Mouse (Mus musculus) hindbrain, embryonic 14.5 days (tissue): ENCODE results near the gene Tmem98. TPM values are rescaled to one million over a fixed set of nuclear protein-coding genes. Genes with fewer than 3 reads are reported as not detected.
A peak's percentile ranks its signal among the peaks of the same experiment; 100 is the strongest.

Experiments
- ATAC-seq: fragments of 200-750 bp; cut with Nextera tagmentation; 2 replicates; pipeline ENCODE4 v1.8.0; 2017; ENCODE audit warnings: moderate number of reproducible peaks, mild to moderate bottlenecking, moderate TSS enrichment, moderate library complexity; ENCODE audit not compliant: low FRiP score
- DNase-seq: peaks from one replicate; pipeline ENCODE4 v3.0.0-alpha.2; 2015; ENCODE audit warnings: low spot score
- H3K27ac ChIP-seq: fragments of 300-500 bp; sonication (generic); 2 replicates; pipeline ENCODE4 v1.5.1; 2014; ENCODE audit warnings: mild to moderate bottlenecking, moderate library complexity
- H3K27me3 ChIP-seq: fragments of 300-500 bp; sonication (generic); 2 replicates; pipeline ENCODE4 v1.6.1; 2014; ENCODE audit warnings: mild to moderate bottlenecking, low read length, mixed read lengths; ENCODE audit not compliant: control insufficient read depth, insufficient read depth
- H3K36me3 ChIP-seq: fragments of 300-500 bp; sonication (generic); replicated peaks from 2 replicates; pipeline ENCODE4 v1.6.1; 2014; ENCODE audit not compliant: control insufficient read depth, insufficient read depth
- H3K4me1 ChIP-seq: fragments of 300-500 bp; sonication (generic); replicated peaks from 2 replicates; pipeline ENCODE4 v1.6.1; 2014; ENCODE audit warnings: antibody characterized with exemption, low read length, mixed read lengths; ENCODE audit not compliant: control insufficient read depth, insufficient read depth
- H3K4me2 ChIP-seq: fragments of 300-500 bp; sonication (generic); replicated peaks from 2 replicates; pipeline ENCODE4 v1.6.1; 2014; ENCODE audit warnings: mild to moderate bottlenecking, moderate library complexity
- H3K4me3 ChIP-seq: fragments of 300-500 bp; sonication (generic); replicated peaks from 2 replicates; pipeline ENCODE4 v1.5.1; 2014; ENCODE audit warnings: mild to moderate bottlenecking, low read length
- H3K9ac ChIP-seq: fragments of 300-500 bp; sonication (generic); 2 replicates; pipeline ENCODE4 v1.6.1; 2014
- H3K9me3 ChIP-seq: fragments of 300-500 bp; sonication (generic); 2 replicates; pipeline ENCODE4 v1.6.1; 2016; ENCODE audit warnings: low read length; ENCODE audit not compliant: control insufficient read depth
- WGBS: fragments of 180-500 bp; shearing (Covaris S2); extraction: QIAGEN DNeasy Blood & Tissue Kit; methylation state at CpG from one replicate; pipeline ENCODE4 v1.1.7; 2014; 5-methylcytosine and 5-hydroxymethylcytosine counted together
- polyA plus RNA-seq: library from polyadenylated mRNA; unstranded; fragments of >200 nt; fragmentation: Nextera tagmentation; extraction: Ambion mirVana; gene quantifications from 2 replicates; pipeline ENCODE4 v1.2.1, GENCODE M21; 2014

Tmem98 gene
- polyA plus RNA-seq, 1 experiment from 2014 or later, result 21.9 TPM

DNA sequence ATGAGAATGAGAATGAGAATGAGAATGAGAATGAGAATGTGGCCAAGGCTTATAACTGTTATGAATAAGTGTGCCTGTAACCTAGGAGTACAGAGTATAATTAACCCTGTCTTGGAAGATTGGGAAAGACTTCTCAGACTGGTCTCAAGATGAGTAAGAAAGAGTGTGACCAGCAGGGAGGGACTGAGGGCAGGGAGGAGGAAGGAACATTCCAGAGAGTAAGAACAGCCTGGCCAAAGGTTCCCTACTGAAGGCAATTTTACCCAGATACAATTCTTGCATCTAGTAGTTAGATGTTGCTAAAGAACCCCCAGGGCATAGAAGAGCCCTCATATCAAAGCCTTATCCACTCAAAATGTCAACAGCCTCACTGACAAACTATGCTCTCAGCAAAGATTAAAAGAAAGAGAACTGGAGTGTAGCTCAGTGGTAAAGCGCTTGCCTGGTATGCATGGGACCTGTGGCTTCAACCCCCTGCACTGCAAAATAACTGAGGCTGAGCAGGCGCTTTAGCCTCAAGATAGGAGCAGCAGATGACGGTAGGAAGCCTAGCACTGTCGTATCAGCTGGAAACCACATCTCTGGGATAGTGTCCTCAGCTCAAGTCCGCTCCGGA is 37.3 kb upstream of the Tmem98 start:
- no peak overlapping the region for H3K4me3 ChIP-seq
- H3K27me3 ChIP-seq, result no peaks in the 10 kb centered on the region
- no peaks in the 10 kb centered on the region for H3K9me3 ChIP-seq
- WGBS, result 83% methylated on average over 6 of the region's 6 CpGs
- no peak overlapping the region for H3K9ac ChIP-seq
- ATAC-seq, result no peak
- H3K4me1 ChIP-seq, result no peaks in the 10 kb centered on the region
- no peak overlapping the region for H3K27ac ChIP-seq
- no peak for DNase-seq
- H3K36me3 ChIP-seq, result no peaks in the 10 kb centered on the region
- no peak overlapping the region for H3K4me2 ChIP-seq

DNA sequence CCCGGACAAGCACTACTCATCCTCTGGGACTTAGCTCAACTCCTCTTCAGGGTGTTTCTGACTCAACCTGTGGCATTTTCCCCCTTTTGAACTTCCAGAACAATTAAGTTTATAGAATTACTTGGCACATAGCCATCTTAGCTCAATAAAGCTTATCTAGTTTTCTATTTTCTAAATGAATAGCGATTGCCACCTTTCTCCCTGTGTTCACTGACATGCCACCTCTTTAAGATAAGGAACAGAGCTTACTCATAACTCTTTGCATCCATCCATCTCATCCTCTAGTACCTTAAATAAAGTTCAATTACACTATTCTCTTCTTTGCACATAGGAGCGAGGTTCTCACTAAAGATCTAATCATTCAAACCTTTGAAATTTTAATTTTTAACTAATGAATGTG is 34.4 kb upstream of the Tmem98 start:
- Histone ChIP-seq H3K27ac (no peak overlapping the region), H3K4me3 (no peak overlapping the region), H3K27me3 (peaks cover 14% of the 10 kb centered on the region; the same call in 1 of the 2 replicates), H3K4me2 (no peak overlapping the region), H3K9me3 (no peaks in the 10 kb centered on the region), H3K4me1 (0 out of 2 replicates have a peak, but pooled peaks cover 4% of the 10 kb centered on the region), H3K9ac (no peak overlapping the region), H3K36me3 (no peaks in the 10 kb centered on the region)
- 90% methylated on average over 3 of the region's 3 CpGs for WGBS
- ATAC-seq (no peak), DNase-seq (no peak)

DNA sequence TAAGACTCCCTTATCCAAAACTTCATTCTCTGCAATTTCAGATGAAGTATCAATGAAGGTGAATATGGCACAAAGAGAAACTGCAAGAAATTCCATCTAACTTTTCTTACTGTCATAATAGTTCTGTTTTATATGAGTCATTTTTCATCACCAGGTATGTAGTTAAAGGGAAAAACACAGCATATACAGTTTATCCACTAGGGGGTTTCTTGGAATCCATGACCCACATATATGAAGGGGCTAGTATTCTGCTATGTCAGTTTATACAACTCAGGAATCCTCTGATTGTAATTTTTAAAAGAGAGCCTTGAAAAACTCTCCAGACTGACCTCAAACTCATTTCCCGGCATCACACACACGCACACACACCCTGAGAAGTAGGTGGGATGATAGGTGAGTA is 32.3 kb upstream of the Tmem98 start:
- no peak overlapping the region for H3K9ac ChIP-seq
- DNase-seq, result no peak
- no peak for ATAC-seq
- H3K27me3 ChIP-seq, result peaks cover 14% of the 10 kb centered on the region; the same call in 1 of the 2 replicates
- H3K9me3 ChIP-seq, result no peaks in the 10 kb centered on the region
- no peak overlapping the region for H3K4me3 ChIP-seq
- 0 out of 2 replicates have a peak, but pooled peaks cover 4% of the 10 kb centered on the region for H3K4me1 ChIP-seq
- no peak overlapping the region for H3K4me2 ChIP-seq
- WGBS, result 97% methylated on average over 2 of the region's 2 CpGs
- H3K36me3 ChIP-seq, result no peaks in the 10 kb centered on the region
- no peak overlapping the region for H3K27ac ChIP-seq

DNA sequence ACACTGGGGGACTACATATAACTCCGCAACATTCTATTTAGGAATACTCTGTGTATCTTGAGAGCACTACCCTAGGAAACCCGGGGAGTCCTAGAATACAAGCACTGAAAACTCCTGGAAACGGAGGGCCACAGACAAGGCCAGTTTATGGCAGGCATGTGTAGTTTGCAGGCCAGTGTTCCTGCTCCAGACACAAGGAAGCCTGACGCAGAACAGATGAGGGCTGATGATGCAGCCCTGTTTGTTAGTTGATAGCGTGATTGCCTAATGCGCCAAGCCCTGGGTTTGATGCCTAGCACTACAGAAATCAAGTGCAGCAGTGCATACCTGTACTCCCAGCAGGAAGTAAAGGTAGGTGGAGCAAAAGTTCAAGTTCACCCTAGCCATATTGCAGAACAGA is 31.8 kb upstream of the Tmem98 start:
- no peak overlapping the region for H3K4me2 ChIP-seq
- DNase-seq (no peak), ATAC-seq (no peak)
- no peaks in the 10 kb centered on the region for H3K9me3 ChIP-seq
- H3K4me3 ChIP-seq, result no peak overlapping the region
- H3K36me3 ChIP-seq, result no peaks in the 10 kb centered on the region
- H3K9ac ChIP-seq, result no peak overlapping the region
- peaks cover 14% of the 10 kb centered on the region; the same call in 1 of the 2 replicates for H3K27me3 ChIP-seq
- H3K4me1 ChIP-seq, result 0 out of 2 replicates have a peak, but pooled peaks cover 4% of the 10 kb centered on the region
- no peak overlapping the region for H3K27ac ChIP-seq
- WGBS, result 80% methylated on average over 6 of the region's 6 CpGs

DNA sequence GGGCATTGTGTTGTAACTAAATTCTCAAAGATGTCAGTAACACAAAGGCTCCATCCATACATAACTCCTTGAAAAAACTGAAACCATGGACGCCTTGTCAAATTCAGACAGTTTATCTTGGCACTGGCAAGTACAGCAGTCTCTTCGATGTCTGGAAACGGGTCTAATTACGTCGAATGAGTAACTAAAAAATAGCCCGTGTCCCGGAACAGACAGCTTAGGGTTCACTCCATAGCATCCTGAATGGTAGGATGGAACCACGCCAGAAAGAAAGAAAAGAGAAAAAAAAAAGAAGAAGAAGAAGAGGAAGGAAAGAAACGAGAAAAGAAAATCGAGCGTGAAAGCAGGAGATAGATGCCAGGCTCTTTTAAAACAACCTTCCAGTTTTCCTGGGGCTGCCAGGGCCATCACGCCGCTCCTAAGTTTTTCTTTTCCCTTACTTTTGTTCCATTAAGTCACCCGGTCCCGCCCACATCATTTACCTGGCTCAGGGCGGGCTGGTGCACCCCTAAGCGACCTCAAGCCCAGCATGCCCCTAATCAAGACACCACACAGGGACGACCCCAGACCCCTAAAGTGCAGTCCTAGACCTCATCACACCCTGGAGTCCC is 31.0 kb upstream of the Tmem98 start:
- Histone ChIP-seq H3K4me1 (0 out of 2 replicates have a peak, but pooled peaks cover 4% of the 10 kb centered on the region), H3K27ac (no peak overlapping the region), H3K9ac (peak overlapping the region; percentile 70), H3K4me2 (peak overlapping the region; percentile 88), H3K36me3 (no peaks in the 10 kb centered on the region), H3K27me3 (peaks cover 14% of the 10 kb centered on the region; the same call in 1 of the 2 replicates), H3K9me3 (no peaks in the 10 kb centered on the region), H3K4me3 (peak overlapping the region; percentile 77)
- 4% methylated on average over 18 of the region's 18 CpGs for WGBS
- DNase-seq, result no peak
- no peak for ATAC-seq

DNA sequence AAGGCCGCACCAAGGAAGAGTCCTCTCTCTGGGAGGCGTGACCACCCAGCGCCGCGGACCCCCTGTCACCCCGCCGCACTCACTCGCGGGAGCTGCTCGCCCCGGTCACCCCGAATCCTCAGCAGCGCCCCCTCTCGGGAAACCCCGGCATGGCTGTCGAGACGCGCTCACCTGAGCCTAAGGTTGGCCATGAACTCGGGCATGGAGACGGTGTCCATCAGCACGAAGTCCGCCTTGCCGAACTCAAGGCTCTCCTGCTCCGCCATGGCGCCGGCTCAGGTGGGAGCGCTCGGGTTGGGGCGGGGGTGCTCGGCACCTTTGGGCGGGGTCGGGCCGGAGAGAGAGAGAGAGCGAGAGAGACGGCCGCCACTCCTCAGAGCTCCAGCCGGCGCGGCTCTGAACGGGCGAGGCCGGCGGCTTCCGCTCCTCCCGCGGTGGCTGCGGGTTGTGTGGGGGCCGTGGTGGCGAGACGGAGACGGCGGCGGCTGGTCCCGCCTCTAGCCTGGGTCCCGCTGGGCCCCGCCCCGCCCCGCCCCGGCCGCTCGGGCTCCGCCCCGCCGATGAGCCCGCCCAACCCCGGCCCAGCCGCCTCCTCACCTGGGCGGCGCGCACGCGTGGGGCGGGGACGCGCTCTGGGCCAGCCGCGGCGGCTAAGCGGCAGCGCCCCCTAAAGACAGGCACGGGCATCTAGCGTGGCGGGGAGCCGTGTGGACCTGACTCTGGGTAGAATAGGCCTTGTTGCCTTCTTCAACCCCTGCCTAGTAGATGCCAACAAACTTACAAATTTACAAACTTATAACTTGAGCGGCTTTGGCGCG is 30.2 kb upstream of the Tmem98 start, which contains the start of gene Myo1d:
Gene Myo1d, minus strand, starts transcription at position 499 of the 818 bp plus-strand sequence.
- Histone ChIP-seq H3K36me3 (no peaks in the 10 kb centered on the region), H3K27ac (no peak within 1 kb of the TSS; the same call in 1 of the 2 replicates), H3K4me2 (peak within 1 kb of the TSS; percentile 88), H3K27me3 (peaks cover 14% of the 10 kb centered on the region; the same call in 1 of the 2 replicates), H3K9ac (peak within 1 kb of the TSS; percentile 70), H3K4me3 (peak within 1 kb of the TSS; percentile 77), H3K9me3 (no peaks in the 10 kb centered on the region), H3K4me1 (0 out of 2 replicates have a peak, but pooled peaks cover 4% of the 10 kb centered on the region)
- ATAC-seq, result peak; percentile 92
- peak; percentile 86 for DNase-seq
- under 1% methylated on average over 77 of the region's 87 CpGs for WGBS

DNA sequence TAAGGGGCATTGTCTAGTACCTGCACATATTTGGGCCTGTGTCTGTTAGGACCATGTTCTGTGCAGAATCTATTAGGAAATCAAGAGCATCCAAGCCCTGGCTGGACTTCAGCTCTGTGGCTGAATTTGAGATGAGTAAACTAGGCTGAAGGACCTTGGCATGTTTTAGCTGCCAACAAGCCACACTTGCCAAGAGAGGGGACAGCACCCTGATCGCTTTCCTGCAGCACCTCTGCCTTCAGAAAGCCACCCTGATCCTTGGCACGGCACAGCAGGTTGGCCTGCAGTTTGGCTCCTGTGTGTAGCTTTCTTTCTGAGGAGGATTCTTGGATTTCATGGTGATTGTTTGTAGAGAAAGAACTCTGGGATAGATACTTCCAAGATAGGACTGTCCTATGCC is 28.4 kb upstream of the Tmem98 start:
- H3K36me3 ChIP-seq, result no peaks in the 10 kb centered on the region
- ATAC-seq, result no peak
- peaks cover 14% of the 10 kb centered on the region; the same call in 1 of the 2 replicates for H3K27me3 ChIP-seq
- H3K4me2 ChIP-seq, result no peak overlapping the region
- no peak overlapping the region for H3K4me3 ChIP-seq
- H3K9ac ChIP-seq, result no peak overlapping the region
- DNase-seq, result no peak
- H3K27ac ChIP-seq, result no peak overlapping the region
- 0 out of 2 replicates have a peak, but pooled peaks cover 4% of the 10 kb centered on the region for H3K4me1 ChIP-seq
- H3K9me3 ChIP-seq, result no peaks in the 10 kb centered on the region
- WGBS, result 96% methylated on average over 2 of the region's 2 CpGs

DNA sequence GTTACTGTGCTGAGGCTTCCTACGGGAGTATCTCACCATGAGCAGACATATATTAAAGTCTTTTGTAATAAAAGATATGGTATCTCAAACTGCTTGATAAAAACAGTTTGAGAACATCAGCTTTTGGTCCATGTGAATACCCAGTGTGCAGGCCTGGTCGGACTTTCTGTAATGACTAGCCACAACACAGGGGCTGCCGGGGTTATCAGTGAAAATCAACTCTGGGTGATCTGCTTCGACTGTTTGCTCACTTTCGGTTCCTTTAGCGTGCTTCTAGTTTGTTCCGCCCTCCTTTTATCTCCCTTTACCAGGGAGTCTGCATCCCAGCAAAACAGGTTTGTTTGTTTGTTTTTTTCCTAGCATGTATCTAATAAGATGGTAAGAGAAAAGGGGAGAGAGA is 26.5 kb upstream of the Tmem98 start:
- DNase-seq (no peak), ATAC-seq (no peak)
- no peaks in the 10 kb centered on the region for H3K9me3 ChIP-seq
- no peak overlapping the region for H3K27ac ChIP-seq
- WGBS, result 86% methylated on average over 7 of the region's 7 CpGs
- H3K36me3 ChIP-seq, result no peaks in the 10 kb centered on the region
- no peak overlapping the region for H3K9ac ChIP-seq
- peaks cover 9% of the 10 kb centered on the region; the same call in 1 of the 2 replicates for H3K27me3 ChIP-seq
- H3K4me3 ChIP-seq, result no peak overlapping the region
- 0 out of 2 replicates have a peak, but pooled peaks cover 4% of the 10 kb centered on the region for H3K4me1 ChIP-seq
- no peak overlapping the region for H3K4me2 ChIP-seq

DNA sequence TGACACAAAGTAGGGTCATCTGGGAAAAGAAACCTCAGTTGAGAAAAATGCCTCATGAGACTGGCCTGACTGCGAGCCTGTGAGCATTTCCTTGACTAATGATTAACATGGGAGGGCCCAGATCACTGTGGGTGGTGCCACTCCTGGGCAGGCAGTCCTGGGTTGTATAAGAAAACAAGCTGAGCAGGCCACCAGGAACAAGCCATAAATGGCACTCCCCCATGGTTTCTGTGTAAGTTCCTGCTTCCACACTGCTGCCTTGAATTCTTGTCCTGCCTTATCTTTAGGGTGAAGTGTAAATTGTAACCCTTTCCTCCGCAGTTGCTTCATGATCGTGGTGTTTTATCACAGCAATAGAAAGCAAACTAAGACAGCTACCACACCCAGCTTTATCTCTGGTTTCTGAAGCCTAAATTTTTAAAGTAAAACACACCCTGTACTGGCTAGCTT is 25.7 kb upstream of the Tmem98 start:
- Histone ChIP-seq H3K4me2 (no peak overlapping the region), H3K36me3 (no peaks in the 10 kb centered on the region), H3K9me3 (no peaks in the 10 kb centered on the region), H3K9ac (no peak overlapping the region), H3K4me1 (0 out of 2 replicates have a peak, but pooled peaks cover 2% of the 10 kb centered on the region), H3K27ac (no peak overlapping the region), H3K4me3 (no peak overlapping the region), H3K27me3 (peaks cover 3% of the 10 kb centered on the region; the same call in 1 of the 2 replicates)
- ATAC-seq (no peak), DNase-seq (no peak)
- 45% methylated on average over 3 of the region's 3 CpGs for WGBS
